Mouse (Mus musculus) E14TG2a.4 (cell line): ENCODE results near the gene Kdm5a.

Experiments used
- H3K27me3 ChIP-seq: 2 replicates; pipeline ENCODE4 v1.6.1; 2014; ENCODE audit warnings: low read length, control low read depth; ENCODE audit not compliant: insufficient read depth
- H3K36me3 ChIP-seq: 2 replicates; pipeline ENCODE4 v1.6.1; 2014; ENCODE audit warnings: low read length, control low read depth; ENCODE audit not compliant: insufficient read depth
- H3K4me1 ChIP-seq: replicated peaks from 2 replicates; pipeline ENCODE4 v1.6.1; 2014; ENCODE audit warnings: low read depth, low read length, control low read depth
- H3K4me3 ChIP-seq: replicated peaks from 2 replicates; pipeline ENCODE4 v1.5.1; 2014; ENCODE audit warnings: mild to moderate bottlenecking, low read length
- H3K9me3 ChIP-seq: 2 replicates; pipeline ENCODE4 v1.6.1; 2014; ENCODE audit warnings: low read length, control low read depth
- CTCF ChIP-seq: conservative IDR thresholded peaks from 2 replicates; pipeline ENCODE4 v1.5.1; 2014; ENCODE audit warnings: low read length
- NANOG ChIP-seq: IDR thresholded peaks from 2 replicates; pipeline ENCODE4 v1.6.1; 2014; ENCODE audit warnings: borderline replicate concordance, low read length, mixed read lengths
- POU5F1 ChIP-seq: IDR thresholded peaks from 2 replicates; pipeline ENCODE4 v1.6.1; 2014; ENCODE audit warnings: low read length, borderline replicate concordance

Gene Kdm5a

DNA sequence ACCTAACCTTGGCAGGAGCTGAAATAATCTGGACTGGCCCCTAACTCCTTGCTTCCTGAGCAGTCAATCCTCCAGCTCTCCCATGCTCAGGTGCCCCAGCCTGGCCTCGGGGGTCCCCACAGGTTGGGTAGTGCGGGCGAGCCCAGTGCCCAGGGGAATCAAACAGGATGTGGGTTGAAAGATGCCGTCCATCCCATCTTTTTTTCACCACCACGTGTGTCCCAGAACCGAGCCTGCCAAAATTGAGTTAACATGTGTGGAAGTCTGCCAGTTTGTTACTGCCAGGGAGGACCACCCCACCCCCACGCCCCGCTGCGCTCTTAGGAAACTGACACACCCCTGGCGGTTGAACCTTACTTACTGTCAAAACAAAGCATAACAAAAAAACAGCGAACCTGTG is 100.0 kb downstream of the Kdm5a start:
- no peaks in the 10 kb centered on the region for H3K36me3 ChIP-seq
- H3K4me1 ChIP-seq = peaks cover 18% of the 10 kb centered on the region
- peaks cover 18% of the 10 kb centered on the region; the same call in 1 of the 2 replicates for H3K9me3 ChIP-seq
- H3K27me3 ChIP-seq = peaks cover 28% of the 10 kb centered on the region
- H3K4me3 ChIP-seq = peak overlapping the region; percentile 88
- TF ChIP-seq CTCF (no peak), NANOG (no peak), POU5F1 (no peak)

GRCm38 (mm10) chr6:120464406-120464939 is 100.5 kb downstream of the Kdm5a start:
- Histone ChIP-seq H3K27me3 (peaks cover 28% of the 10 kb centered on the region), H3K9me3 (peaks cover 18% of the 10 kb centered on the region; the same call in 1 of the 2 replicates), H3K4me3 (0 out of 2 replicates have a peak overlapping the region, but pooled peaks have one; percentile 88), H3K36me3 (no peaks in the 10 kb centered on the region), H3K4me1 (peaks cover 18% of the 10 kb centered on the region)
- TF ChIP-seq NANOG (no peak), POU5F1 (no peak), CTCF (no peak)

DNA sequence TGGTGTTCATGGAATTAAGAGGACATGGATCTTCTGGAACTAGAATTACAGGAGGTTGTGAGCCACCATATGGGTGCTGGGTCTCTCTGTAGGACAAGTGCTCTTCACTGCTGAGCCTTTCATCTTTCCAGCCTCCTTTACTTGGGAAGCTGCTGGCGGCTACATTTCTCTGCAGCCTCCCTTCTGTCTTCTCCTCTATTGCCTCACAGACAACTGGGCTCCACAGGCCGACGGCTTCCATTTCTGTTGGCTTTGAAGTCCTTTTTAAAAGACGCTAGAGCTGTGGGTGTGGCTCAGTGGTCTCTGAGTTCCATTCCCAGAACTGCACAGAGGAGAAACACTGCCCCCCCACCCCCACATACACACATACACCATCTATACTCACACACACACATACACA is 101.5 kb downstream of the Kdm5a start:
- peaks cover 18% of the 10 kb centered on the region for H3K4me1 ChIP-seq
- peaks cover 18% of the 10 kb centered on the region; the same call in 1 of the 2 replicates for H3K9me3 ChIP-seq
- H3K36me3 ChIP-seq = no peaks in the 10 kb centered on the region

GRCm38 (mm10) chr6:120466609-120467329 is 102.8 kb downstream of the Kdm5a start:
- H3K9me3 ChIP-seq = peaks cover 11% of the 10 kb centered on the region; the same call in 1 of the 2 replicates
- TF ChIP-seq NANOG (no peak), POU5F1 (no peak)
- peaks cover 24% of the 10 kb centered on the region for H3K27me3 ChIP-seq
- H3K4me3 ChIP-seq = no peak overlapping the region
- peaks cover 16% of the 10 kb centered on the region for H3K4me1 ChIP-seq
- no peaks in the 10 kb centered on the region for H3K36me3 ChIP-seq

More for the DNA sequence above, 101.5 kb downstream of the Kdm5a start:
- TF ChIP-seq NANOG = no peak
- no peak for TF ChIP-seq POU5F1
- no peak for TF ChIP-seq CTCF
- Histone ChIP-seq H3K4me3 (no peak overlapping the region), H3K27me3 (peaks cover 28% of the 10 kb centered on the region)

GRCm38 (mm10) chr6:120468259-120468658 is 104.3 kb downstream of the Kdm5a start:
- Histone ChIP-seq H3K27me3 (peaks cover 22% of the 10 kb centered on the region), H3K9me3 (no peaks in the 10 kb centered on the region), H3K4me1 (peaks cover 30% of the 10 kb centered on the region), H3K36me3 (no peaks in the 10 kb centered on the region), H3K4me3 (no peak overlapping the region)
- no peak for TF ChIP-seq POU5F1
- TF ChIP-seq CTCF = no peak
- TF ChIP-seq NANOG = no peak

- Histone ChIP-seq H3K9me3 (no peaks in the 10 kb centered on the region), H3K4me1 (peaks cover 33% of the 10 kb centered on the region)
- TF ChIP-seq NANOG = no peak
- TF ChIP-seq CTCF = no peak; the same call in 1 of the 2 replicates
- TF ChIP-seq POU5F1 = no peak
Observed at GRCm38 (mm10) chr6:120469268-120469667, 105.3 kb downstream of the Kdm5a start.

GRCm38 (mm10) chr6:120469770-120470169 is 105.8 kb downstream of the Kdm5a start:
- Histone ChIP-seq H3K9me3 (no peaks in the 10 kb centered on the region), H3K27me3 (peaks cover 7% of the 10 kb centered on the region), H3K4me1 (peaks cover 30% of the 10 kb centered on the region), H3K4me3 (no peak overlapping the region), H3K36me3 (no peaks in the 10 kb centered on the region)
- TF ChIP-seq POU5F1 (no peak), NANOG (no peak), CTCF (no peak)

More at GRCm38 (mm10) chr6:120469268-120469667, 105.3 kb downstream of the Kdm5a start:
- Histone ChIP-seq H3K27me3 (peaks cover 12% of the 10 kb centered on the region), H3K4me3 (no peak overlapping the region), H3K36me3 (no peaks in the 10 kb centered on the region)

DNA sequence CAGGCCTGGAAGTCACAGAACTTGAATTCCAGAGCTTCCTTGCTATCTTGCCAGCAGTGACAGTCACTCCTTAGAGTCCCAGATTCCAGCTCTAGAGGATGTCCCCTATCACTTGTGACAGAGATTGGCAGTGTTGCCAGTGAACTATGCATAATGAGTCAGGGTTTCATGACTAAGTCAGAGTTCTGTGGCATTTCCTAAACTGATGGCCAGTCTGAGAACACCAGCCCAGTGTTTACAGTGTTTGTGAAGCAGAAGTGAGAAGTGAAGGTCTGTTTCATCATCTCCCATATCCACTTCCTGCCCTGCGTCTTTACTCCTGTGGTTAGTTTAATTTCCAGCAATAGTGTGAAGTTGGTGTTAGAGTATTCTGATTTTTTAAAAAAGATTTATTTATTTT is 106.7 kb downstream of the Kdm5a start:
- 0 out of 2 replicates have a peak, but pooled peaks cover 3% of the 10 kb centered on the region for H3K36me3 ChIP-seq

More for the DNA sequence above, 106.7 kb downstream of the Kdm5a start:
- H3K4me3 ChIP-seq = no peak overlapping the region
- H3K27me3 ChIP-seq = no peaks in the 10 kb centered on the region; the same call in 1 of the 2 replicates
- H3K9me3 ChIP-seq = no peaks in the 10 kb centered on the region
- TF ChIP-seq CTCF (no peak), POU5F1 (no peak), NANOG (no peak)
- peaks cover 30% of the 10 kb centered on the region for H3K4me1 ChIP-seq
